Mouse (Mus musculus): ENCODE data around the gene Alk. TPM values are rescaled to one million over a fixed set of nuclear protein-coding genes. Genes with fewer than 3 reads are reported as not detected.

Gene Alk
- total RNA-seq, 2 experiments from 2014 or later, result 0.05 TPM; not detected in 1

- intact Hi-C loops (cut with DNase I), result no loop called here
- DNase-seq, result no peak
These were observed 613.2 kb downstream of the Alk start for GRCm38 (mm10) chr17:71991260-71991659.

GRCm38 (mm10) chr17:71990176-71990720 lies 614.2 kb downstream of the Alk start:
- intact Hi-C loops (cut with DNase I), result no loop called here

GRCm38 (mm10) chr17:71988736-71989569 lies 615.5 kb downstream of the Alk start:
- DNase-seq, result peak; percentile 21 to 36

More at GRCm38 (mm10) chr17:71990176-71990720, 614.2 kb downstream of the Alk start:
- no peak for DNase-seq

GRCm38 (mm10) chr17:71986998-71987397 lies 617.4 kb downstream of the Alk start:
- DNase-seq, result no peak
- intact Hi-C loops (cut with DNase I), result no loop called here

More at GRCm38 (mm10) chr17:71988736-71989569, 615.5 kb downstream of the Alk start:
- intact Hi-C loops (cut with DNase I), result no loop called here

GRCm38 (mm10) chr17:71986456-71986855 lies 618.0 kb downstream of the Alk start:
- DNase-seq, result no peak
- intact Hi-C loops (cut with DNase I), result no loop called here

GRCm38 (mm10) chr17:71981177-71981576 lies 623.2 kb downstream of the Alk start:
- intact Hi-C loops (cut with DNase I), result no loop called here
- DNase-seq, result no peak

- peak; percentile 17 for DNase-seq
- intact Hi-C loops (cut with DNase I), result no loop called here
These were observed 623.8 kb downstream of the Alk start for GRCm38 (mm10) chr17:71980518-71981145.

- intact Hi-C loops (cut with DNase I), result no loop called here
- no peak for DNase-seq
These were observed 625.3 kb downstream of the Alk start for GRCm38 (mm10) chr17:71979137-71979536.

GRCm38 (mm10) chr17:71976661-71977060 lies 627.8 kb downstream of the Alk start:
- intact Hi-C loops (cut with DNase I), result no loop called here
- DNase-seq, result no peak

- DNase-seq, result no peak
- intact Hi-C loops (cut with DNase I), result no loop called here
These were observed 630.7 kb downstream of the Alk start for GRCm38 (mm10) chr17:71973704-71974103.

GRCm38 (mm10) chr17:71967356-71967755 lies 637.1 kb downstream of the Alk start:
- no peak for DNase-seq
- intact Hi-C loops (cut with DNase I), result loop anchor here (10.0 kb wide), 1 partner anchor 637 kb away; the partner anchor contains the start of gene Alk

GRCm38 (mm10) chr17:71965733-71966606 lies 638.5 kb downstream of the Alk start:
- intact Hi-C loops (cut with DNase I), result loop anchor here (2.0 to 10.0 kb wide), 4 partner anchors 277 to 815 kb away; partner anchors contain the start of gene Alk
- DNase-seq, result peak; percentile 36 to 57

- intact Hi-C loops (cut with DNase I), result loop anchor here (2.0 to 10.0 kb wide), 4 partner anchors 278 to 816 kb away; partner anchors contain the start of gene Alk
These were observed 639.8 kb downstream of the Alk start for GRCm38 (mm10) chr17:71964610-71965009.

GRCm38 (mm10) chr17:71962746-71963145 lies 641.7 kb downstream of the Alk start:
- intact Hi-C loops (cut with DNase I), result loop anchor here (10.0 kb wide), 1 partner anchor 642 kb away; the partner anchor contains the start of gene Alk
- no peak for DNase-seq

More at GRCm38 (mm10) chr17:71964610-71965009, 639.8 kb downstream of the Alk start:
- no peak for DNase-seq

- intact Hi-C loops (cut with DNase I), result no loop called here
- no peak for DNase-seq
These were observed 649.4 kb downstream of the Alk start for GRCm38 (mm10) chr17:71955011-71955410.

GRCm38 (mm10) chr17:71954217-71954844 lies 650.1 kb downstream of the Alk start:
- intact Hi-C loops (cut with DNase I), result no loop called here
- DNase-seq, result no peak

- DNase-seq, result no peak
- intact Hi-C loops (cut with DNase I), result no loop called here
These were observed 653.5 kb downstream of the Alk start for GRCm38 (mm10) chr17:71950968-71951367.

GRCm38 (mm10) chr17:71948687-71949086 lies 655.7 kb downstream of the Alk start:
- no peak for DNase-seq
- intact Hi-C loops (cut with DNase I), result no loop called here

GRCm38 (mm10) chr17:71947452-71947851 lies 657.0 kb downstream of the Alk start:
- DNase-seq, result peak; percentile 5 to 18
- intact Hi-C loops (cut with DNase I), result no loop called here

- intact Hi-C loops (cut with DNase I), result no loop called here
- DNase-seq, result no peak
These were observed 660.4 kb downstream of the Alk start for GRCm38 (mm10) chr17:71944020-71944419.
